Mouse (Mus musculus): ENCODE data around the gene 4931409K22Rik. TPM values are rescaled to one million over a fixed set of nuclear protein-coding genes. Genes with fewer than 3 reads are reported as not detected.
"Not testable (repeated sequence)": the region's sequence is repeated elsewhere in the genome, so short reads cannot be mapped to it uniquely, and the experiment has no call there.

4931409K22Rik gene
- polyA plus RNA-seq, 1 experiment from 2014 or later = not detected

GRCm38 (mm10) chr5:24593928-24594327, 37.3 kb upstream of the 4931409K22Rik start:
- DNase-seq (ENCODE audit: low spot score) = no peak

GRCm38 (mm10) chr5:24593230-24593629, 36.6 kb upstream of the 4931409K22Rik start:
- no peak for DNase-seq (ENCODE audit: low spot score)

GRCm38 (mm10) chr5:24592471-24593160, 36.0 kb upstream of the 4931409K22Rik start:
- no peak for DNase-seq (ENCODE audit: low spot score)

- DNase-seq (ENCODE audit: low spot score) = no peak
These were observed 35.3 kb upstream of the 4931409K22Rik start for GRCm38 (mm10) chr5:24591796-24592470.

GRCm38 (mm10) chr5:24591268-24591721, 34.7 kb upstream of the 4931409K22Rik start:
- DNase-seq (ENCODE audit: low spot score) = no peak

- DNase-seq (ENCODE audit: low spot score) = no peak
These were observed 33.2 kb upstream of the 4931409K22Rik start for GRCm38 (mm10) chr5:24589511-24590500.

- DNase-seq (ENCODE audit: low spot score) = no peak
These were observed 30.6 kb upstream of the 4931409K22Rik start for GRCm38 (mm10) chr5:24587200-24587577.

- peak; percentile 93 for DNase-seq (ENCODE audit: low spot score)
These were observed 30.1 kb upstream of the 4931409K22Rik start, which contains the start of gene Chpf2 for GRCm38 (mm10) chr5:24586547-24587199. Chpf2 (plus strand) TSS chr5:24586741.

GRCm38 (mm10) chr5:24586106-24586505, 29.5 kb upstream of the 4931409K22Rik start:
- DNase-seq (ENCODE audit: low spot score) = no peak

- no peak for DNase-seq (ENCODE audit: low spot score)
These were observed 21.7 kb upstream of the 4931409K22Rik start for GRCm38 (mm10) chr5:24578109-24578963.

- DNase-seq (ENCODE audit: low spot score) = peak; percentile 100
These were observed 20.7 kb upstream of the 4931409K22Rik start, which contains the start of gene Abcf2 for GRCm38 (mm10) chr5:24577183-24577929. Abcf2 (minus strand) TSS chr5:24577467.

- DNase-seq (ENCODE audit: low spot score) = no peak
These were observed 20.2 kb upstream of the 4931409K22Rik start for GRCm38 (mm10) chr5:24576801-24577182.

GRCm38 (mm10) chr5:24575948-24576347, 19.3 kb upstream of the 4931409K22Rik start:
- no peak for DNase-seq (ENCODE audit: low spot score)

- not testable (repeated sequence) for DNase-seq (ENCODE audit: low spot score)
These were observed 1.3 kb downstream of the 4931409K22Rik start for GRCm38 (mm10) chr5:24555335-24555734.

GRCm38 (mm10) chr5:24553621-24554244, 2.9 kb downstream of the 4931409K22Rik start:
- DNase-seq (ENCODE audit: low spot score) = no peak

- DNase-seq (ENCODE audit: low spot score) = no peak
These were observed 5.3 kb downstream of the 4931409K22Rik start for GRCm38 (mm10) chr5:24551317-24551688.

GRCm38 (mm10) chr5:24550598-24551316, 5.9 kb downstream of the 4931409K22Rik start:
- DNase-seq (ENCODE audit: low spot score) = peak; percentile 23

- DNase-seq (ENCODE audit: low spot score) = no peak
These were observed 14.0 kb downstream of the 4931409K22Rik start for GRCm38 (mm10) chr5:24542643-24543042.
